Mouse (Mus musculus) ES-E14 (cell line): ENCODE measurements at regions not wholly inside any gene's neighbourhood (a gene's known extent, or its start where the extent isn't known, plus 50 kb on each side); places are given as distances from the start of the nearest gene placed in this dataset.

Source experiments
- CHD2 ChIP-seq: IDR thresholded peaks from 2 replicates; pipeline ENCODE4 v1.6.1; 2014; ENCODE audit warnings: mild to moderate bottlenecking, low read depth, low read length, inconsistent platforms
- HCFC1 ChIP-seq: IDR thresholded peaks from 2 replicates; pipeline ENCODE4 v1.6.1; 2012; ENCODE audit warnings: low read length, inconsistent platforms, borderline replicate concordance; ENCODE audit not compliant: insufficient read depth
- ZC3H11A ChIP-seq: IDR thresholded peaks from 2 replicates; pipeline ENCODE4 v1.6.1; 2012; ENCODE audit warnings: low read depth, mild to moderate bottlenecking, inconsistent platforms, low read length, borderline replicate concordance
- ZNF384 ChIP-seq: IDR thresholded peaks from 2 replicates; pipeline ENCODE4 v1.6.1; 2012; ENCODE audit warnings: low read depth, low read length, inconsistent platforms

DNA sequence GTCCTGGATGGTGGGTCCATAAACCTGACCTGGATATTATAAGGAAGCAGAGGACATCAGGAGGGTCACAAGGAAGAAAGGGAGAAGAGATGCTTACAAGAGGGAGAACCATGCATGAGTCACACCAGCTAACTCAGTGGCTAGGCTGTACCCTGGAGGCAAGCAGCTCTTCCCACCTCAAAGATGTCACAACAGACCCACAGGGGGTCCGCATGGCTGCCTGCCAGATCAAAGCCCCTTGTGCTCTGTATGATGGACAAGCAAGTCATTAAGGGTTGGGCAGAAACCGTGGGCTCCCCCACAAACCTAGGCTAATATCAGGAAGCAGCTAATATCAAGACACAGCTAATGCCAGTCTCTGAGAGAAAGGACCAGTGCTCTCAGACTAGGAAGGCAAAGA lies 343.9 kb upstream of the Mef2c start:
- TF ChIP-seq CHD2 = no peak
- no peak for TF ChIP-seq ZC3H11A
- no peak for TF ChIP-seq HCFC1
- TF ChIP-seq ZNF384 = no peak
